Mouse (Mus musculus): ENCODE measurements around the gene Snd1. TPM values are rescaled to one million over a fixed set of nuclear protein-coding genes. Genes with fewer than 3 reads are reported as not detected.

The Snd1 gene
- polyA plus RNA-seq, 1 experiment = 190 TPM

- Histone ChIP-seq H3K4me3 (no peak overlapping the region), H3K79me2 (ENCODE audit: control insufficient read depth, insufficient read depth) (no peaks in the 10 kb centered on the region), H3K36me3 (ENCODE audit: control insufficient read depth, insufficient read depth) (no peaks in the 10 kb centered on the region), H3K27me3 (ENCODE audit: control insufficient read depth, insufficient read depth, insufficient read length) (peaks cover 46% of the 10 kb centered on the region), H3ac (ENCODE audit: control insufficient read depth, insufficient read length) (no peak overlapping the region), H3K4me2 (ENCODE audit: low read depth) (no peak overlapping the region)
- no peak for TF ChIP-seq MAX (IDR thresholded peaks at IDR 0.05; ENCODE audit: low read depth)
- TF ChIP-seq TCF3 (IDR thresholded peaks at IDR 0.05; ENCODE audit: insufficient read length, low read depth) = no peak
- TF ChIP-seq SRF (IDR thresholded peaks at IDR 0.05; ENCODE audit: control insufficient read depth, insufficient read length, low read depth) = no peak
- TF ChIP-seq POLR2A (IDR thresholded peaks at IDR 0.05; ENCODE audit: insufficient read length, low read depth) = no peak
- TF ChIP-seq MYOG (IDR thresholded peaks at IDR 0.05; ENCODE audit: control insufficient read depth in 1 of 3, insufficient read depth in 1 of 3, insufficient read length in 2 of 3, low read depth in 2 of 3) = no peak
- no peak for TF ChIP-seq USF1 (IDR thresholded peaks at IDR 0.05; ENCODE audit: low read depth)
- no peak for TF ChIP-seq POLR2AphosphoS2 (IDR thresholded peaks at IDR 0.05; ENCODE audit: insufficient read length, low read depth)
- no peak for TF ChIP-seq REST (IDR thresholded peaks at IDR 0.05; ENCODE audit: insufficient read depth, insufficient read length)
- no peak for TF ChIP-seq CEBPB (IDR thresholded peaks at IDR 0.05; ENCODE audit: insufficient read depth, poor library complexity, severe bottlenecking)
- no peak for TF ChIP-seq MYOD1 (IDR thresholded peaks at IDR 0.05; ENCODE audit: control insufficient read depth in 1 of 3, insufficient read length in 2 of 3, low read depth in 2 of 3)
- TF ChIP-seq E2F4 (IDR thresholded peaks at IDR 0.05; ENCODE audit: insufficient read depth) = no peak
- no peak for TF ChIP-seq TCF12 (IDR thresholded peaks at IDR 0.05; ENCODE audit: insufficient read depth, poor library complexity, severe bottlenecking)
Measured at GRCm38 (mm10) chr6:28978031-28978430, 503.1 kb downstream of the Snd1 start.

GRCm38 (mm10) chr6:28978881-28979280, 503.9 kb downstream of the Snd1 start:
- Histone ChIP-seq H3K79me2 (ENCODE audit: control insufficient read depth, insufficient read depth) (no peaks in the 10 kb centered on the region), H3K4me3 (no peak overlapping the region), H3K27me3 (ENCODE audit: control insufficient read depth, insufficient read depth, insufficient read length) (peaks cover 46% of the 10 kb centered on the region), H3K4me2 (ENCODE audit: low read depth) (no peak overlapping the region), H3K36me3 (ENCODE audit: control insufficient read depth, insufficient read depth) (no peaks in the 10 kb centered on the region), H3ac (ENCODE audit: control insufficient read depth, insufficient read length) (no peak overlapping the region)
- TF ChIP-seq E2F4 (IDR thresholded peaks at IDR 0.05; ENCODE audit: insufficient read depth) = no peak
- TF ChIP-seq REST (IDR thresholded peaks at IDR 0.05; ENCODE audit: insufficient read depth, insufficient read length) = no peak
- TF ChIP-seq POLR2A (IDR thresholded peaks at IDR 0.05; ENCODE audit: insufficient read length, low read depth) = no peak
- TF ChIP-seq TCF12 (IDR thresholded peaks at IDR 0.05; ENCODE audit: insufficient read depth, poor library complexity, severe bottlenecking) = no peak
- TF ChIP-seq CEBPB (IDR thresholded peaks at IDR 0.05; ENCODE audit: insufficient read depth, poor library complexity, severe bottlenecking) = no peak
- TF ChIP-seq MYOD1 (IDR thresholded peaks at IDR 0.05; ENCODE audit: control insufficient read depth in 1 of 3, insufficient read length in 2 of 3, low read depth in 2 of 3) = no peak
- no peak for TF ChIP-seq SRF (IDR thresholded peaks at IDR 0.05; ENCODE audit: control insufficient read depth, insufficient read length, low read depth)
- no peak for TF ChIP-seq TCF3 (IDR thresholded peaks at IDR 0.05; ENCODE audit: insufficient read length, low read depth)
- TF ChIP-seq USF1 (IDR thresholded peaks at IDR 0.05; ENCODE audit: low read depth) = no peak
- no peak for TF ChIP-seq POLR2AphosphoS2 (IDR thresholded peaks at IDR 0.05; ENCODE audit: insufficient read length, low read depth)
- no peak for TF ChIP-seq MYOG (IDR thresholded peaks at IDR 0.05; ENCODE audit: control insufficient read depth in 1 of 3, insufficient read depth in 1 of 3, insufficient read length in 2 of 3, low read depth in 2 of 3)
- TF ChIP-seq MAX (IDR thresholded peaks at IDR 0.05; ENCODE audit: low read depth) = no peak

GRCm38 (mm10) chr6:28979586-28979985, 504.6 kb downstream of the Snd1 start:
- TF ChIP-seq SRF (IDR thresholded peaks at IDR 0.05; ENCODE audit: control insufficient read depth, insufficient read length, low read depth) (no peak), CEBPB (IDR thresholded peaks at IDR 0.05; ENCODE audit: insufficient read depth, poor library complexity, severe bottlenecking) (no peak), TCF12 (IDR thresholded peaks at IDR 0.05; ENCODE audit: insufficient read depth, poor library complexity, severe bottlenecking) (no peak), POLR2A (IDR thresholded peaks at IDR 0.05; ENCODE audit: insufficient read length, low read depth) (no peak), POLR2AphosphoS2 (IDR thresholded peaks at IDR 0.05; ENCODE audit: insufficient read length, low read depth) (no peak), MYOD1 (IDR thresholded peaks at IDR 0.05; ENCODE audit: control insufficient read depth in 1 of 3, insufficient read length in 2 of 3, low read depth in 2 of 3) (no peak), E2F4 (IDR thresholded peaks at IDR 0.05; ENCODE audit: insufficient read depth) (no peak), USF1 (IDR thresholded peaks at IDR 0.05; ENCODE audit: low read depth) (no peak), TCF3 (IDR thresholded peaks at IDR 0.05; ENCODE audit: insufficient read length, low read depth) (no peak), MAX (IDR thresholded peaks at IDR 0.05; ENCODE audit: low read depth) (no peak)
- Histone ChIP-seq H3K4me3 (no peak overlapping the region), H3K27me3 (ENCODE audit: control insufficient read depth, insufficient read depth, insufficient read length) (peaks cover 46% of the 10 kb centered on the region), H3ac (ENCODE audit: control insufficient read depth, insufficient read length) (no peak overlapping the region), H3K36me3 (ENCODE audit: control insufficient read depth, insufficient read depth) (no peaks in the 10 kb centered on the region), H3K79me2 (ENCODE audit: control insufficient read depth, insufficient read depth) (no peaks in the 10 kb centered on the region), H3K4me2 (ENCODE audit: low read depth) (no peak overlapping the region)

GRCm38 (mm10) chr6:28980219-28980618, 505.3 kb downstream of the Snd1 start:
- no peaks in the 10 kb centered on the region for H3K79me2 ChIP-seq (ENCODE audit: control insufficient read depth, insufficient read depth)
- no peak for TF ChIP-seq MYOD1 (IDR thresholded peaks at IDR 0.05; ENCODE audit: control insufficient read depth in 1 of 3, insufficient read length in 2 of 3, low read depth in 2 of 3)
- no peak for TF ChIP-seq CEBPB (IDR thresholded peaks at IDR 0.05; ENCODE audit: insufficient read depth, poor library complexity, severe bottlenecking)
- no peak for TF ChIP-seq TCF12 (IDR thresholded peaks at IDR 0.05; ENCODE audit: insufficient read depth, poor library complexity, severe bottlenecking)
- H3K36me3 ChIP-seq (ENCODE audit: control insufficient read depth, insufficient read depth) = no peaks in the 10 kb centered on the region
- no peak overlapping the region for H3K4me3 ChIP-seq
- H3ac ChIP-seq (ENCODE audit: control insufficient read depth, insufficient read length) = no peak overlapping the region
- no peak overlapping the region for H3K4me2 ChIP-seq (ENCODE audit: low read depth)
- peaks cover 46% of the 10 kb centered on the region for H3K27me3 ChIP-seq (ENCODE audit: control insufficient read depth, insufficient read depth, insufficient read length)

Data from myocyte (in vitro differentiated cells).